Mouse (Mus musculus): ENCODE data around the gene Gm6309. TPM values are rescaled to one million over a fixed set of nuclear protein-coding genes. Genes with fewer than 3 reads are reported as not detected.

The Gm6309 gene
- total RNA-seq, 2 experiments from 2014 or later = not detected

Other genes with a start within 250 kb of the Gm6309 start
- not detected in 2 replicates for gene Cyp3a25, start 161.1 kb downstream of the Gm6309 start, total RNA-seq (2015)
- gene Cyp3a25, start 161.1 kb downstream of the Gm6309 start, total RNA-seq (2017) = not detected in 2 replicates
- not detected in 2 replicates for gene Cyp3a59, start 91.5 kb downstream of the Gm6309 start, total RNA-seq (2015)
- not detected in 2 replicates for gene Cyp3a59, start 91.5 kb downstream of the Gm6309 start, total RNA-seq (2017)
- not detected in 2 replicates for gene Gm5565, start 10.2 kb downstream of the Gm6309 start, total RNA-seq (2015)
- gene Gm5565, start 10.2 kb downstream of the Gm6309 start, total RNA-seq (2017) = not detected in 2 replicates
- gene 1700001J03Rik, start 14.6 kb upstream of the Gm6309 start, total RNA-seq (2015) = 0.80 TPM in 1 of 2 replicates, not detected in the other
- gene 1700001J03Rik, start 14.6 kb upstream of the Gm6309 start, total RNA-seq (2017) = not detected in 2 replicates
- 23.3 and 24.6 TPM in 2 replicates for gene Rnf6, start 50.8 kb upstream of the Gm6309 start, total RNA-seq (2015)
- gene Rnf6, start 50.8 kb upstream of the Gm6309 start, total RNA-seq (2017) = 43.2 and 46.4 TPM in 2 replicates
- gene Cdk8, start 60.5 kb upstream of the Gm6309 start, total RNA-seq (2015) = 25.3 and 31.1 TPM in 2 replicates
- 23.3 and 24.0 TPM in 2 replicates for gene Cdk8, start 60.5 kb upstream of the Gm6309 start, total RNA-seq (2017)
- gene Wasf3, start 214.3 kb upstream of the Gm6309 start, total RNA-seq (2015) = not detected in 2 replicates
- gene Wasf3, start 214.3 kb upstream of the Gm6309 start, total RNA-seq (2017) = not detected in 2 replicates